Mouse (Mus musculus) liver, postnatal 0 days (tissue): ENCODE data around the gene Ceacam16. TPM values are rescaled to one million over a fixed set of nuclear protein-coding genes. Genes with fewer than 3 reads are reported as not detected.

Experiments used
- ATAC-seq: fragments of 200-750 bp; cut with Nextera tagmentation; 2 replicates; pipeline ENCODE4 v1.8.0; 2017; ENCODE audit warnings: mild to moderate bottlenecking, moderate library complexity
- DNase-seq: peaks from one replicate; pipeline ENCODE4 v3.0.0-alpha.2; 2016
- H3K27ac ChIP-seq: fragments of 300-500 bp; sonication (generic); 2 replicates; pipeline ENCODE4 v1.5.1; 2014; ENCODE audit warnings: antibody characterized with exemption, moderate library complexity, mild to moderate bottlenecking, low read depth
- H3K27me3 ChIP-seq: fragments of 300-500 bp; sonication (generic); 2 replicates; pipeline ENCODE4 v1.6.1; 2014; ENCODE audit warnings: low read length, control low read depth, mixed read lengths; ENCODE audit not compliant: insufficient read depth
- H3K36me3 ChIP-seq: fragments of 300-500 bp; sonication (generic); replicated peaks from 2 replicates; pipeline ENCODE4 v1.6.1; 2014; ENCODE audit warnings: mild to moderate bottlenecking, control low read depth, low read length, moderate library complexity, mixed read lengths; ENCODE audit not compliant: insufficient read depth
- H3K4me1 ChIP-seq: fragments of 300-500 bp; sonication (generic); 2 replicates; pipeline ENCODE4 v1.6.1; 2014; ENCODE audit warnings: antibody characterized with exemption, mild to moderate bottlenecking, control low read depth; ENCODE audit not compliant: insufficient read depth
- H3K4me2 ChIP-seq: fragments of 300-500 bp; sonication (generic); 2 replicates; pipeline ENCODE4 v1.6.1; 2014; ENCODE audit warnings: low read depth, mild to moderate bottlenecking, low read length, moderate library complexity, mixed read lengths
- H3K4me3 ChIP-seq: fragments of 300-500 bp; sonication (generic); 2 replicates; pipeline ENCODE4 v1.5.1; 2014; ENCODE audit warnings: low read depth, low read length
- H3K9ac ChIP-seq: fragments of 300-500 bp; sonication (generic); replicated peaks from 2 replicates; pipeline ENCODE4 v1.6.1; 2014; ENCODE audit warnings: mild to moderate bottlenecking, moderate library complexity
- H3K9me3 ChIP-seq: fragments of 300-500 bp; sonication (generic); 2 replicates; pipeline ENCODE4 v1.6.1; 2016; ENCODE audit warnings: mild to moderate bottlenecking, control low read depth, low read length, mixed read lengths
- CTCF ChIP-seq: sonication (generic); IDR thresholded peaks from 2 replicates; pipeline ENCODE4 v1.5.1; 2016; ENCODE audit warnings: antibody characterized with exemption, low read depth
- EP300 ChIP-seq: IDR thresholded peaks from 2 replicates; pipeline ENCODE4 v1.6.1; 2016; ENCODE audit warnings: antibody characterized with exemption, low read depth, mild to moderate bottlenecking
- WGBS: fragments of 180-500 bp; shearing (Covaris S2); extraction: QIAGEN DNeasy Blood & Tissue Kit; methylation state at CpG from one replicate; pipeline ENCODE4 v1.1.7; 2014; ENCODE audit not compliant: insufficient replicate concordance; 5-methylcytosine and 5-hydroxymethylcytosine counted together
- polyA plus RNA-seq: library from polyadenylated mRNA; unstranded; fragments of >200 nt; fragmentation: Nextera tagmentation; extraction: Ambion mirVana; gene quantifications from 2 replicates; pipeline ENCODE4 v1.2.1, GENCODE M21; 2015

Ceacam16 gene
- polyA plus RNA-seq, 1 experiment from 2014 or later, result not detected

DNA sequence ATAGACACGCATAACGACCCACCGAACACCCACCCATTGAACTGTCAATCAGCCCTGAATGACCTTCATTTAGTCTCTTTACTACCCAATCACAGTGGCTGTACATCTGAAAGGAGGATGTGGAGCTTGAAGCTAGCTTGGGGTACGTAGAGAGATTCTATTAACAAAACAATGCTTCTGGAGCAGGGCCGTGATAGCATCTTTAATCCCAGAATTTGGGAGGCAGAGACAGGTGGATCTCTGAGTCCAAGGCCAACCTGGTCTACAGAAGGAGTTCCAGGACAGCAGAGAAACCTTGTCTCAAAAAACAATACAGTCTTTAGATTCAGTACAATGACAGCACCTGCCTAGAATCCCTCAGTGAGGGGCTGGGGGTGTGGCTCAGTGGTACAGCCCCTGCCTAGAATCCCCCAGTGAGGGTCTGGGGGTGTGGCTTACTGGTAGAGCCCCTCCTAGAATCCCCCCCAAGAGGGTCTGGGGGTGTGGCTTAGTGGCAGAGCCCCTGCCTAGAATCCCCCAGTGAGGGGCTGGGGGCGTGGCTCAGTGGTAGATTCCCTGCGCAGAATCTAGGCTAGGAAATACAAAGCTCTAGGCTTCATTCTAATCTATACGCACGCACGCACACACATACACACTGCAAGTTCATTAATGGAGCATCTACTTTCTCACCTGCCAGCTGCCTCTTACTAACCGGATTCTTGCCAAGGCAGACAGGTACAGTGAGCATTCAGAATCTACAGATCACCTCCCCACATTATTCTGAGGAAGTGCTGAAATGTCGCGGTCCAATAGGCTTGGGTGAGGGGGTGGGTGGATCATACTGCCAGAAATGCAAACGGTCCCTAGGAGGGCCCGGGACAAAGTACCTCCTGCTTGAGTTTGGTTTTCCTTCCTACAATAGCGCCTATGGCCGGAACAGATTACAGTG is 45.5 kb downstream of the Ceacam16 start:
- ATAC-seq (peak; percentile 9; the same call in 1 of the 2 replicates), DNase-seq (no peak)
- Histone ChIP-seq H3K9me3 (no peaks in the 10 kb centered on the region), H3K9ac (peak overlapping the region; percentile 69), H3K4me3 (peak overlapping the region; percentile 56), H3K4me1 (peaks cover 35% of the 10 kb centered on the region), H3K27ac (peak overlapping the region; percentile 98), H3K27me3 (no peaks in the 10 kb centered on the region), H3K4me2 (peak overlapping the region; percentile 72), H3K36me3 (peaks cover 19% of the 10 kb centered on the region)
- 33% methylated on average over 17 of the region's 17 CpGs for WGBS
- no peak for TF ChIP-seq EP300
- no peak for TF ChIP-seq CTCF

DNA sequence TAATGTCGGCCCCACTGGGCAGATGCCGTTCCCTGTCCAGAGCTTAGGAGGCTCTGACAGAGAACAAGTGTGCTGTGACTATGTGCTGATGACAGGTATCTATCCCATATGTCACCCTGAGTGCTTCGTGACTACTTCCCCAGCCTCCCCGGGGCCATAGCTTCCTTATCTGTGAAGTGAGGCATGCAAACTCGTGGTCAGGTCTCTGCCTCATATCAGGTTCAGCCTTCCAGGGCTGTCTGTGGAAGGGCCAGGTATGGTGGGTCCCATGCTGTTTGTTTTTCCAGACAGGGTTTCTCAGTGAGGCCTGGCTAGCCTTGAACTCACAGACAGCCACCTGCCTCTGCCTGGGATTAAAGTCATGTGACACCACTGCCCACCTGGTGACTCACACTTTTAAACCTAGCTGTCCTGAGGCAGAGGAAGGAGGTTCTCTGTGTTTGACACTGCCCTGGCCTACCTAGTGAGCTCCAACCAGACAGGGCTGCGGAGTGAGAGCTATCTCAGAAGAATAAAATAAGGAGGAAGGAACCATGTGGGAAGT is 47.4 kb downstream of the Ceacam16 start:
- 48% methylated on average over 6 of the region's 6 CpGs for WGBS

DNA sequence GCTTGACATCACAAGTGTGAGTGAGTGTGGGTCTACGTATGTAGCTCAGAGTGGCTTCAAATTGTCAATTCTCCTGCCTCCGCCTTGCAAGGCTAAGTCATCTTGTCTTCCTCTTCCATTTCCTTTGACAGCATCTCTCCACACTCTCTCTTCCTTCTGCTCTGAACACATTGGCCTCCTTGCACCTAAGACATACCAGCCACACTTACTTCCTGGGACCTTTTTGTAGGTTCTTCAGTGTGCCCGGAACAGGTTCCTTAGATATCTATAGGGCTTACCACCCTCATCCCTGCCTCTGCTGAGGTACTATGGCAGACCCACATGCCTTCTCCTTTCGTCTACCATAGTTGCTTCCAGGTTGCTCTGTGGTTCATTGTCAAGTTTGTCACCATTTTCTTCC is 47.9 kb downstream of the Ceacam16 start:
- DNase-seq (no peak), ATAC-seq (no peak)
- Histone ChIP-seq H3K9me3 (no peaks in the 10 kb centered on the region), H3K4me2 (no peak overlapping the region), H3K36me3 (peaks cover 23% of the 10 kb centered on the region), H3K4me3 (no peak overlapping the region), H3K27ac (no peak overlapping the region), H3K9ac (no peak overlapping the region), H3K4me1 (peaks cover 23% of the 10 kb centered on the region), H3K27me3 (no peaks in the 10 kb centered on the region)
- WGBS, result 72% methylated on average over 4 of the region's 4 CpGs
- no peak for TF ChIP-seq EP300
- no peak for TF ChIP-seq CTCF

More for the DNA sequence above, 47.4 kb downstream of the Ceacam16 start:
- no peak overlapping the region for H3K4me3 ChIP-seq
- peaks cover 28% of the 10 kb centered on the region for H3K4me1 ChIP-seq
- H3K27ac ChIP-seq, result no peak overlapping the region
- peaks cover 22% of the 10 kb centered on the region for H3K36me3 ChIP-seq
- ATAC-seq (no peak), DNase-seq (no peak)
- no peaks in the 10 kb centered on the region for H3K27me3 ChIP-seq
- TF ChIP-seq EP300 (no peak), CTCF (no peak)
- no peak overlapping the region for H3K9ac ChIP-seq
- no peaks in the 10 kb centered on the region for H3K9me3 ChIP-seq
- no peak overlapping the region for H3K4me2 ChIP-seq

GRCm38 (mm10) chr7:19811114-19811513 is 50.0 kb downstream of the Ceacam16 start:
- Histone ChIP-seq H3K36me3 (peaks cover 22% of the 10 kb centered on the region), H3K4me1 (peaks cover 13% of the 10 kb centered on the region), H3K27me3 (no peaks in the 10 kb centered on the region), H3K4me3 (no peak overlapping the region), H3K9me3 (no peaks in the 10 kb centered on the region), H3K4me2 (no peak overlapping the region), H3K27ac (no peak overlapping the region), H3K9ac (no peak overlapping the region)
- 37% methylated on average over 18 of the region's 22 CpGs for WGBS
- ATAC-seq (peak; percentile 14; the same call in 1 of the 2 replicates), DNase-seq (peak; percentile 70)
- TF ChIP-seq CTCF (no peak), EP300 (no peak)

- no peak for TF ChIP-seq CTCF
- no peak for TF ChIP-seq EP300
- no peak overlapping the region for H3K4me2 ChIP-seq
- DNase-seq, result no peak
- H3K4me3 ChIP-seq, result no peak overlapping the region
- H3K9me3 ChIP-seq, result no peaks in the 10 kb centered on the region
- WGBS, result 44% methylated on average over 27 of the region's 27 CpGs
- ATAC-seq, result peak; percentile 21; the same call in 1 of the 2 replicates
- H3K27ac ChIP-seq, result no peak overlapping the region
- 0 out of 2 replicates have a peak, but pooled peaks cover 4% of the 10 kb centered on the region for H3K4me1 ChIP-seq
- no peaks in the 10 kb centered on the region for H3K27me3 ChIP-seq
- peaks cover 22% of the 10 kb centered on the region for H3K36me3 ChIP-seq
- H3K9ac ChIP-seq, result no peak overlapping the region
Measured at GRCm38 (mm10) chr7:19809369-19809768, 51.7 kb downstream of the Ceacam16 start.

DNA sequence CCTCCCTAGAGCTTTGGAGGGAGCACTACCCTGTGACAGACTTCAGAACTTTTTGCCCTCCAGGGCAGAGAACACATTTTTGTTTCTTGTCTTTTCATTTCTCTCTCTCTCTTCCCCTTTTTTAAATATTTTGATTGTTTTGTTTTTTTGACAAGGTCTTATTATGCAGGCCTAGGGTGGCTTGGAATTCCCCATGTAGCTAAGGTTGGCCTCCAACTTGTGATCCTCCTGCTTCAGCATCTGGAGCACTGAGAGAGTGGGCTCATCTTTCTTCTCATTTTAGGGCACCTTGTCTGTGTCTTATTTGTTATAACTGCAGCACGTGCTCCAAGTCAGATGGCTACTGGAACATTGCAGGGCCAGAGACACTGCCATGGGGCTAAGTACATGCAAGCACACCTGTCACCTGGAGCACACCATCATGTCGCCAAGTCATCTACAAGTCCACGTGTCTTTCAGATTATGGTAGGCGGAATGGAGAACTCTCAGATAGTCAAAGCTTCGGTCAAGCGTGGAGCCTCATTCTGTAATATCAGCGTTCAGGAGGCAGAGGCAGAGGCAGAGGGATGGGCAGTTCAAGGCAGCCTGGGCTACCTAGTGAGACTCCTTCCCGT is 54.6 kb downstream of the Ceacam16 start:
- H3K4me1 ChIP-seq, result peaks cover 8% of the 10 kb centered on the region
- 76% methylated on average over 8 of the region's 8 CpGs for whole genome bisulfite sequencing
- no peak overlapping the region for H3K27ac ChIP-seq
- no peak overlapping the region for H3K9ac ChIP-seq
- DNase-seq (no peak), ATAC-seq (no peak)
- no peak overlapping the region for H3K4me3 ChIP-seq
- no peak overlapping the region for H3K4me2 ChIP-seq
- no peaks in the 10 kb centered on the region for H3K27me3 ChIP-seq
- TF ChIP-seq CTCF, result no peak
- TF ChIP-seq EP300, result no peak
- no peaks in the 10 kb centered on the region for H3K9me3 ChIP-seq
- H3K36me3 ChIP-seq, result peaks cover 17% of the 10 kb centered on the region
